Mouse (Mus musculus) lung, postnatal 0 days (tissue): ENCODE results near the gene Spesp1. TPM values are rescaled to one million over a fixed set of nuclear protein-coding genes. Genes with fewer than 3 reads are reported as not detected.
A peak's percentile ranks its signal among the peaks of the same experiment; 100 is the strongest.

Experiments used
- ATAC-seq: fragments of 200-750 bp; cut with Nextera tagmentation; 2 replicates; pipeline ENCODE4 v1.8.0; 2017; ENCODE audit warnings: moderate library complexity
- DNase-seq: peaks from one replicate; pipeline ENCODE4 v3.0.0-alpha.2; 2016; ENCODE audit warnings: low spot score
- H3K27ac ChIP-seq: fragments of 300-500 bp; sonication (generic); 2 replicates; pipeline ENCODE4 v1.5.1; 2014; ENCODE audit warnings: antibody characterized with exemption, mild to moderate bottlenecking, low read length, mixed read lengths
- H3K27me3 ChIP-seq: fragments of 300-500 bp; sonication (generic); replicated peaks from 2 replicates; pipeline ENCODE4 v1.6.1; 2014; ENCODE audit warnings: low read length, mixed read lengths; ENCODE audit not compliant: insufficient read depth
- H3K36me3 ChIP-seq: fragments of 300-500 bp; sonication (generic); 2 replicates; pipeline ENCODE4 v1.6.1; 2014; ENCODE audit warnings: low read length, mixed read lengths; ENCODE audit not compliant: insufficient read depth
- H3K4me1 ChIP-seq: fragments of 300-500 bp; sonication (generic); 2 replicates; pipeline ENCODE4 v1.6.1; 2014; ENCODE audit warnings: antibody characterized with exemption, low read depth, low read length, mixed read lengths; ENCODE audit not compliant: insufficient read depth
- H3K4me2 ChIP-seq: fragments of 300-500 bp; sonication (generic); replicated peaks from 2 replicates; pipeline ENCODE4 v1.6.1; 2014; ENCODE audit warnings: low read depth, mild to moderate bottlenecking, low read length, moderate library complexity, mixed read lengths
- H3K4me3 ChIP-seq: fragments of 300-500 bp; sonication (generic); 2 replicates; pipeline ENCODE4 v1.5.1; 2014; ENCODE audit warnings: low read depth, low read length
- H3K9ac ChIP-seq: fragments of 300-500 bp; sonication (generic); replicated peaks from 2 replicates; pipeline ENCODE4 v1.6.1; 2014; ENCODE audit warnings: low read depth, mild to moderate bottlenecking
- H3K9me3 ChIP-seq: fragments of 300-500 bp; sonication (generic); 2 replicates; pipeline ENCODE4 v1.6.1; 2016; ENCODE audit warnings: low read length, mixed read lengths
- CTCF ChIP-seq: IDR thresholded peaks from 2 replicates; pipeline ENCODE4 v1.5.1; 2016; ENCODE audit warnings: antibody characterized with exemption, mild to moderate bottlenecking
- EP300 ChIP-seq: IDR thresholded peaks from 2 replicates; pipeline ENCODE4 v1.6.1; 2016; ENCODE audit warnings: antibody characterized with exemption, mild to moderate bottlenecking, control low read depth
- WGBS: fragments of 180-500 bp; shearing (Covaris S2); extraction: QIAGEN DNeasy Blood & Tissue Kit; methylation state at CpG from one replicate; pipeline ENCODE4 v1.1.7; 2014; 5-methylcytosine and 5-hydroxymethylcytosine counted together
- polyA plus RNA-seq: library from polyadenylated mRNA; unstranded; fragments of >200 nt; fragmentation: Nextera tagmentation; extraction: Ambion mirVana; gene quantifications from 2 replicates; pipeline ENCODE4 v1.2.1, GENCODE M21; 2015

Gene Spesp1
- not detected in 2 replicates for polyA plus RNA-seq

GRCm38 (mm10) chr9:62281991-62282390 is at the start of gene Spesp1:
Spesp1 (minus strand) TSS chr9:62282208.
- H3K4me1 ChIP-seq, result no peaks in the 10 kb centered on the region
- 77% methylated on average over 27 of the region's 27 CpGs for WGBS
- H3K9me3 ChIP-seq, result no peaks in the 10 kb centered on the region
- no peak within 1 kb of the TSS for H3K9ac ChIP-seq
- no peak within 1 kb of the TSS for H3K4me2 ChIP-seq
- ATAC-seq, result no peak
- H3K36me3 ChIP-seq, result no peaks in the 10 kb centered on the region
- no peak within 1 kb of the TSS for H3K4me3 ChIP-seq
- TF ChIP-seq CTCF, result no peak
- TF ChIP-seq EP300, result no peak
- H3K27me3 ChIP-seq, result no peaks in the 10 kb centered on the region
- DNase-seq, result no peak
- H3K27ac ChIP-seq, result no peak within 1 kb of the TSS

DNA sequence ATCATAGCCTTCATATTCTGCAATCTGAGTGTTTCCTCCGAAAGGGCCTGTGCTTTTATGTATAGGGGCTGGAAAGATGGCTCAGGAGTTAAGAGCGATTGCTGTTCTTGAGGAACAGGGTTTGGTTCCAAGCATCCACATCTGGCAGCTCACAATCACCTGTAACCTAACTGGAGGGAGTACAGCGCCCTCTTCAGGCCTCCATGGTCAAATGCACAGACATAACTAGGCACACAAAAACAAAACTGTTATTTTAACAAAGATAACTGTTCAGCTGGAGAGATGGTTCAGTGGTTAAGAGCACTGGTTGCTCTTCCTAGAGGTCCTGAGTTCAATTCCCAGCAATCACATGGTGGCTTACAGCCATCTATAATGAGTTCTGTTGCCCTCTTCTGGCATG is 44.0 kb upstream of the Spesp1 start:
- Histone ChIP-seq H3K4me1 (no peaks in the 10 kb centered on the region), H3K4me3 (no peak overlapping the region), H3K9ac (no peak overlapping the region), H3K4me2 (no peak overlapping the region), H3K36me3 (no peaks in the 10 kb centered on the region), H3K9me3 (no peaks in the 10 kb centered on the region), H3K27me3 (no peaks in the 10 kb centered on the region), H3K27ac (no peak overlapping the region)
- DNase-seq (no peak), ATAC-seq (no peak)
- TF ChIP-seq EP300 (no peak), CTCF (peak; percentile 36)
- WGBS, result 65% methylated on average over 3 of the region's 3 CpGs

GRCm38 (mm10) chr9:62323816-62324215 is 41.8 kb upstream of the Spesp1 start:
- TF ChIP-seq CTCF, result no peak
- TF ChIP-seq EP300, result no peak
- no peaks in the 10 kb centered on the region for H3K36me3 ChIP-seq
- H3K27ac ChIP-seq, result no peak overlapping the region
- H3K9me3 ChIP-seq, result no peaks in the 10 kb centered on the region
- no peak overlapping the region for H3K4me2 ChIP-seq
- no peak overlapping the region for H3K9ac ChIP-seq
- ATAC-seq (no peak), DNase-seq (no peak)
- 65% methylated on average over 1 of the region's 1 CpGs for WGBS
- no peak overlapping the region for H3K4me3 ChIP-seq
- no peaks in the 10 kb centered on the region for H3K4me1 ChIP-seq
- no peaks in the 10 kb centered on the region for H3K27me3 ChIP-seq

DNA sequence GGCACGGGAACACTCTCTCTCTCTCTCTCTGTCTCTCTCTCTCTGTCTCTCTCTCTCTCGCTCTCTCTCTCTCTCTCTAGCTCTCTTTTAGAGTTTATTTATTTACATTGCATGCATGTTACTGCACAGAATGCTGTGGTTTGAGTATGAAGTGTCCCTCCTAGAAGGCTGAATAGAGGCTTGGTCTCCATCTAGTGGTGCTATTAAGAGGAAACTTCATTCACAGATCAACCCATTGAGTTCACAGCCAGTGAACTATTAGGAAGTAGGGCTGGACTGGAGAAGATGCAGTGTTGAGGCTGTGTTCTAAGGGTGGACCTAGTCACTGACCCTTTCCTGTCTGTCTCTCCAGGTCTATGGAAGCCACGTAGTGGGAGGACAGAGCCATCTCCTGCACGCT is 36.7 kb upstream of the Spesp1 start:
- 68% methylated on average over 4 of the region's 4 CpGs for WGBS
- H3K27me3 ChIP-seq, result no peaks in the 10 kb centered on the region
- H3K36me3 ChIP-seq, result no peaks in the 10 kb centered on the region
- DNase-seq (no peak), ATAC-seq (no peak)
- H3K4me2 ChIP-seq, result no peak overlapping the region
- H3K4me3 ChIP-seq, result no peak overlapping the region
- H3K4me1 ChIP-seq, result no peaks in the 10 kb centered on the region
- TF ChIP-seq CTCF (peak; percentile 37), EP300 (no peak)
- H3K9ac ChIP-seq, result no peak overlapping the region
- H3K9me3 ChIP-seq, result no peaks in the 10 kb centered on the region
- H3K27ac ChIP-seq, result no peak overlapping the region

GRCm38 (mm10) chr9:62315556-62315955 is 33.5 kb upstream of the Spesp1 start:
- TF ChIP-seq EP300 (no peak), CTCF (no peak)
- Histone ChIP-seq H3K27me3 (no peaks in the 10 kb centered on the region), H3K9ac (no peak overlapping the region), H3K4me2 (no peak overlapping the region), H3K4me3 (no peak overlapping the region), H3K27ac (no peak overlapping the region), H3K4me1 (no peaks in the 10 kb centered on the region), H3K36me3 (no peaks in the 10 kb centered on the region), H3K9me3 (no peaks in the 10 kb centered on the region)
- 77% methylated on average over 6 of the region's 6 CpGs for WGBS
- DNase-seq (no peak), ATAC-seq (no peak)

- no peak overlapping the region for H3K4me2 ChIP-seq
- H3K27ac ChIP-seq, result no peak overlapping the region
- no peaks in the 10 kb centered on the region for H3K36me3 ChIP-seq
- TF ChIP-seq EP300, result no peak
- TF ChIP-seq CTCF, result no peak
- ATAC-seq, result no peak
- H3K9me3 ChIP-seq, result no peaks in the 10 kb centered on the region
- 67% methylated on average over 1 of the region's 1 CpGs for WGBS
- no peak overlapping the region for H3K9ac ChIP-seq
- no peak overlapping the region for H3K4me3 ChIP-seq
- H3K4me1 ChIP-seq, result no peaks in the 10 kb centered on the region
- no peak for DNase-seq
- H3K27me3 ChIP-seq, result no peaks in the 10 kb centered on the region
Observed at GRCm38 (mm10) chr9:62296891-62297290, 14.9 kb upstream of the Spesp1 start.

DNA sequence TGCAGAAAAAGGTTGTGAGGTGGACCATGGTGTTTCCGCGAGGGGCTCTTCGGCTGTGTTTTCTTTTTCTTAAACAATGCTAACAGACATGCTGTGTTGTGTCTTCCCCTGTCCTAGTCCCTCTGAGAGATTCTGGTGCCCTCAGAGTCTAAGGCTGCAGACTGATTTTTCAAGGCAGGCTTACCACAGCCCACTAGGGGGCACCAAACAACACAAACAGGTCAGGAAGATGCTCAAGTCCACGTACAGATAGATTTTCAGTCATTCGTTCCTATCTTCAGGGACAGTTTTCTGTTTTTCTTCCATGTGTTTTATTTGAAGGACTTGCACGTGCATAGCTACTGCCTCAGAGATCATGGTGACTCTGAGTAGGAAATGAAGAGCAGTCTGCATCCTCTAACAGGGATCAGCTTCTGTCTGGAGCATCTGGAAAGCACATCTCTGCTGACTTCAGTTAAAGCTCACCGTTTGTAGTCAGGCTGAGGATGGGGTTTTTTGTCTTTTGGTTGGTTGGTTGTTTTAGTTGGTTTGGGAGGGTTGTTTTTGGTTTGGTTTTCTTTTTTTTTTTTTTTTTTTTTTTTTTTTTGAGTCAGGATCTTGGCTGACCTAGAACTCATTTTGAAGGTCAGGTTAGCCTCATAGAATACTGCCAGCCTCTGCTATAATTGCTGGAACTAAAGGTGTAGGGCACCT is 13.1 kb upstream of the Spesp1 start:
- no peak overlapping the region for H3K4me3 ChIP-seq
- no peak overlapping the region for H3K4me2 ChIP-seq
- H3K27ac ChIP-seq, result no peak overlapping the region
- H3K27me3 ChIP-seq, result no peaks in the 10 kb centered on the region
- H3K36me3 ChIP-seq, result no peaks in the 10 kb centered on the region
- TF ChIP-seq CTCF (peak; percentile 95), EP300 (no peak)
- no peaks in the 10 kb centered on the region for H3K9me3 ChIP-seq
- no peak overlapping the region for H3K9ac ChIP-seq
- DNase-seq (peak; percentile 87), ATAC-seq (peak; percentile 14; the same call in 1 of the 2 replicates)
- 27% methylated on average over 7 of the region's 7 CpGs for WGBS
- no peaks in the 10 kb centered on the region for H3K4me1 ChIP-seq
